Comparison of ENCODE assay signal across 8 mouse cellular contexts in the genomic region with DNA sequence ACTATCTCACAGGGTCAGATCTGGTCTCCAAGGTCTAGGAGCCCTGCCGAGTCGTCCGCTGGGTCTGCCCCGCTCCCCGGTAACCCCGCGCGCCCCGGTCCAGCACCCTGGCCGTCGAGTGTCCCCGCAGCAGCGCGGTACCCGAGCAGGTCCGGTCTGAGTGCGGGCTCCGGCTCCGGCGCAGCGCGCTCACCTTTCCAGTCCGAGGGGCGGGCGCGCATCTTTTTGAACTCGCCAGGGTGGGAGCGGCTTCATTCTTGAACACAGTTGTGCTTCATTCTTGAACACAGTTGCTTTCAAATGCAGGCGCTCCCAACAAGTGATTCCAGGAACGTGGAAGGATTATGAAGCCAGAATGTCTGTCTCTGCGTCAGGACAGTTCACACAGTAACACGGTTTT. TPM values are rescaled to one million over a fixed set of nuclear protein-coding genes. Genes with fewer than 3 reads are reported as not detected.
DNase-seq lines count a peak whose midpoint lies in the region; ATAC-seq and TF ChIP-seq lines count a peak whose summit lies in the region.
"Had no signal": no experiment of that assay in that cellular context is flagged by ENCODE, and none has a peak within 500 bp of the region (broad histone marks: within the 10 kb centered on the region; RNA-seq: fewer than 3 reads in every experiment).

No protein-coding gene starts in this region.

- H3K9ac ChIP-seq in forebrain, embryonic 11.5 days (ENCODE audit: low read length): peak overlapping the region; percentile 37; the same call in 1 of the 2 replicates
- no peak overlapping the region for H3K9ac ChIP-seq in limb, embryonic 11.5 days (ENCODE audit: low read length)
- no peak overlapping the region for H3K9ac ChIP-seq in stomach, embryonic 15.5 days

- no peak for DNase-seq in layer of hippocampus, adult 2 months (ENCODE audit: low spot score in 2 of 2)
- no peak for DNase-seq in layer of hippocampus, adult 11-12 months (ENCODE audit: low spot score)
- DNase-seq in forebrain, embryonic 11.5 days (ENCODE audit: low spot score): peak; percentile 64
- DNase-seq in limb, embryonic 11.5 days (ENCODE audit: low spot score): peak; percentile 39
- DNase-seq in gastrocnemius, postnatal 4 days (ENCODE audit: low spot score in 2 of 2): no peak
- no peak for DNase-seq in retina, embryonic 14.5 days (ENCODE audit: low spot score)

- no peak for ATAC-seq in forebrain, embryonic 11.5 days (replicated peaks; ENCODE audit: low FRiP score)
- ATAC-seq in limb, embryonic 11.5 days (ENCODE audit: insufficient number of reproducible peaks, low FRiP score, low TSS enrichment, low read depth): no peak
- no peak for ATAC-seq in stomach, embryonic 15.5 days (ENCODE audit: insufficient read depth, low FRiP score, low read depth)

- no peak for TF ChIP-seq CTCF in layer of hippocampus, adult 2 months (conservative IDR thresholded peaks at IDR 0.05)

- 3% methylated on average over 32 of the region's 32 CpGs for WGBS in forebrain, embryonic 11.5 days
- 3% methylated on average over 32 of the region's 32 CpGs for WGBS in limb, embryonic 11.5 days
- 4% methylated on average over 32 of the region's 32 CpGs for WGBS in stomach, embryonic 15.5 days

- no peaks in the 10 kb centered on the region for H3K36me3 ChIP-seq in forebrain, embryonic 11.5 days (ENCODE audit: control insufficient read depth, insufficient read depth, low read length)
- no peaks in the 10 kb centered on the region for H3K36me3 ChIP-seq in limb, embryonic 11.5 days (ENCODE audit: control insufficient read depth, insufficient read depth, low read length)
- no peaks in the 10 kb centered on the region for H3K36me3 ChIP-seq in stomach, embryonic 15.5 days

- H3K4me3 ChIP-seq in layer of hippocampus, adult 2 months: peak overlapping the region; percentile 12; the same call in 1 of the 2 replicates
- peak overlapping the region; percentile 21 for H3K4me3 ChIP-seq in forebrain, embryonic 11.5 days (ENCODE audit: low read depth, low read length)
- H3K4me3 ChIP-seq in limb, embryonic 11.5 days (ENCODE audit: low read depth, low read length): peak overlapping the region; percentile 24
- H3K4me3 ChIP-seq in stomach, embryonic 15.5 days (replicated peaks): peak overlapping the region; percentile 19; the same call in 1 of the 2 replicates

- H3K27me3 ChIP-seq in forebrain, embryonic 11.5 days (ENCODE audit: control insufficient read depth, insufficient read depth, low read length): 0 out of 2 replicates have a peak, but pooled peaks cover 4% of the 10 kb centered on the region
- no peaks in the 10 kb centered on the region for H3K27me3 ChIP-seq in limb, embryonic 11.5 days (ENCODE audit: control insufficient read depth, insufficient read depth, low read length)
- H3K27me3 ChIP-seq in stomach, embryonic 15.5 days (replicated peaks): peaks cover 4% of the 10 kb centered on the region; the same call in 1 of the 2 replicates

- no peak overlapping the region for H3K27ac ChIP-seq in layer of hippocampus, adult 2 months
- H3K27ac ChIP-seq in forebrain, embryonic 11.5 days (ENCODE audit: low read depth, low read length): no peak overlapping the region
- H3K27ac ChIP-seq in limb, embryonic 11.5 days (replicated peaks; ENCODE audit: low read depth, low read length): no peak overlapping the region
- H3K27ac ChIP-seq in stomach, embryonic 15.5 days: no peak overlapping the region

- H3K4me1 ChIP-seq in forebrain, embryonic 11.5 days (replicated peaks; ENCODE audit: control insufficient read depth, insufficient read depth, low read length): no peaks in the 10 kb centered on the region; the same call in 1 of the 2 replicates
- H3K4me1 ChIP-seq in limb, embryonic 11.5 days (ENCODE audit: control insufficient read depth, insufficient read depth, low read length): no peaks in the 10 kb centered on the region
- H3K4me1 ChIP-seq in stomach, embryonic 15.5 days: peaks cover 3% of the 10 kb centered on the region

- no peaks in the 10 kb centered on the region for H3K9me3 ChIP-seq in forebrain, embryonic 11.5 days (ENCODE audit: control insufficient read depth, low read length)
- H3K9me3 ChIP-seq in limb, embryonic 11.5 days (ENCODE audit: control insufficient read depth, low read length): no peaks in the 10 kb centered on the region
- no peaks in the 10 kb centered on the region for H3K9me3 ChIP-seq in stomach, embryonic 15.5 days

- H3K4me2 ChIP-seq in forebrain, embryonic 11.5 days (ENCODE audit: low read depth, low read length, severe bottlenecking): peak overlapping the region; percentile 48
- peak overlapping the region; percentile 50 for H3K4me2 ChIP-seq in limb, embryonic 11.5 days (ENCODE audit: low read depth, severe bottlenecking)
- peak overlapping the region; percentile 51 for H3K4me2 ChIP-seq in stomach, embryonic 15.5 days

RNA-seq across cellular contexts. Expression of a gene that starts 4.2 kb away (rescaled TPM):
- 10 to 100 TPM; 13.0 to 15.8 TPM for total RNA-seq in layer of hippocampus, adult 2 months (2021)
- polyA plus RNA-seq in forebrain, embryonic 11.5 days (2014; fragmentation: Nextera tagmentation; extraction: Ambion mirVana): 31.1 and 34.2 TPM in 2 replicates
- 23.8 and 24.4 TPM in 2 replicates for polyA plus RNA-seq in limb, embryonic 11.5 days (2014; fragmentation: Nextera tagmentation; extraction: Ambion mirVana)
- 12.2 and 12.4 TPM in 2 replicates for polyA plus RNA-seq in stomach, embryonic 15.5 days (2015; fragmentation: Nextera tagmentation; extraction: Ambion mirVana)
- 1 to 10 TPM; 3.0 to 4.1 TPM for total RNA-seq in gastrocnemius, postnatal 4 days (2021)

RNA-seq across cellular contexts. Expression of a gene that starts 4.3 kb away (rescaled TPM):
- total RNA-seq in layer of hippocampus, adult 2 months (2021): under 1 TPM; 0.74 to 0.79 TPM
- 0.75 and 1.0 TPM in 2 replicates for polyA plus RNA-seq in forebrain, embryonic 11.5 days (2014; fragmentation: Nextera tagmentation; extraction: Ambion mirVana)
- 0.43 and 0.52 TPM in 2 replicates for polyA plus RNA-seq in limb, embryonic 11.5 days (2014; fragmentation: Nextera tagmentation; extraction: Ambion mirVana)
- polyA plus RNA-seq in stomach, embryonic 15.5 days (2015; fragmentation: Nextera tagmentation; extraction: Ambion mirVana): 0.79 and 0.95 TPM in 2 replicates
- total RNA-seq in gastrocnemius, postnatal 4 days (2021): under 1 TPM; 0.21 to 0.42 TPM

RNA-seq across cellular contexts. Expression of a gene that starts 16.0 kb away (rescaled TPM):
- 10 to 100 TPM; 13.0 to 14.2 TPM for total RNA-seq in layer of hippocampus, adult 2 months (2021)
- 21.8 TPM in 2 replicates for polyA plus RNA-seq in forebrain, embryonic 11.5 days (2014; fragmentation: Nextera tagmentation; extraction: Ambion mirVana)
- polyA plus RNA-seq in limb, embryonic 11.5 days (2014; fragmentation: Nextera tagmentation; extraction: Ambion mirVana): 23.2 and 24.5 TPM in 2 replicates
- 17.0 and 17.8 TPM in 2 replicates for polyA plus RNA-seq in stomach, embryonic 15.5 days (2015; fragmentation: Nextera tagmentation; extraction: Ambion mirVana)
- total RNA-seq in gastrocnemius, postnatal 4 days (2021): 10 to 100 TPM in 1 of 2 experiments, 1 to 10 TPM in 1; 9.0 to 11.8 TPM

RNA-seq across cellular contexts. Expression of a gene that starts 16.1 kb away (rescaled TPM):
- 10 to 100 TPM; 13.9 to 14.9 TPM for total RNA-seq in layer of hippocampus, adult 2 months (2021)
- 8.2 and 8.8 TPM in 2 replicates for polyA plus RNA-seq in forebrain, embryonic 11.5 days (2014; fragmentation: Nextera tagmentation; extraction: Ambion mirVana)
- 4.6 and 5.2 TPM in 2 replicates for polyA plus RNA-seq in limb, embryonic 11.5 days (2014; fragmentation: Nextera tagmentation; extraction: Ambion mirVana)
- polyA plus RNA-seq in stomach, embryonic 15.5 days (2015; fragmentation: Nextera tagmentation; extraction: Ambion mirVana): 1.6 and 1.8 TPM in 2 replicates
- under 1 TPM; 0.10 to 0.15 TPM for total RNA-seq in gastrocnemius, postnatal 4 days (2021)

RNA-seq across cellular contexts. Expression of a gene that starts 37.3 kb away (rescaled TPM):
- total RNA-seq in layer of hippocampus, adult 2 months (2021): not detected
- polyA plus RNA-seq in forebrain, embryonic 11.5 days (2014; fragmentation: Nextera tagmentation; extraction: Ambion mirVana): not detected in 2 replicates
- not detected in 2 replicates for polyA plus RNA-seq in limb, embryonic 11.5 days (2014; fragmentation: Nextera tagmentation; extraction: Ambion mirVana)
- not detected in 2 replicates for polyA plus RNA-seq in stomach, embryonic 15.5 days (2015; fragmentation: Nextera tagmentation; extraction: Ambion mirVana)
- not detected for total RNA-seq in gastrocnemius, postnatal 4 days (2021)
- total RNA-seq: layer of hippocampus, postnatal 14 days had no signal

Comparison
In these comparisons a context has a peak if more than half of its experiments do, and no peak if none do; other contexts are left out.
1. DNase-seq: peak in forebrain, embryonic 11.5 days (single experiment) and limb, embryonic 11.5 days (single experiment); none in layer of hippocampus, adult 2 months (0 of 2), layer of hippocampus, adult 11-12 months (single experiment), gastrocnemius, postnatal 4 days (0 of 2) and retina, embryonic 14.5 days (single experiment).
2. Peak in every context shown above with its lines, with median percentiles within 50 percentile points of each other: H3K4me3 ChIP-seq and H3K4me2 ChIP-seq.